Mouse (Mus musculus) cerebellum, adult 2 months (tissue): ENCODE results near the gene Boc. TPM values are rescaled to one million over a fixed set of nuclear protein-coding genes. Genes with fewer than 3 reads are reported as not detected.

Experiments
- DNase-seq, 2 experiments: peaks; one replicate each; pipeline ENCODE4 v3.0.0; 2021
- H3K27ac ChIP-seq: fragments of 200-500 bp; 2 replicates; pipeline ENCODE4 v1.5.1; 2012; ENCODE audit warnings: low read length, control low read depth, inconsistent platforms; ENCODE audit not compliant: insufficient read depth
- H3K27me3 ChIP-seq: fragments of 200-500 bp; 2 replicates; pipeline ENCODE4 v1.6.1; 2012; ENCODE audit warnings: inconsistent platforms, mild to moderate bottlenecking, low read length, moderate library complexity; ENCODE audit not compliant: control insufficient read depth, insufficient read depth
- H3K4me1 ChIP-seq: fragments of 200-500 bp; 2 replicates; pipeline ENCODE4 v1.6.1; 2011; ENCODE audit warnings: low read length; ENCODE audit not compliant: control insufficient read depth, insufficient read depth
- H3K4me3 ChIP-seq: fragments of 200-500 bp; replicated peaks from 2 replicates; pipeline ENCODE3; 2011; ENCODE audit warnings: mild to moderate bottlenecking, low read depth, low read length, control low read depth; ENCODE audit not compliant: insufficient read depth
- CTCF ChIP-seq: fragments of 200-500 bp; IDR thresholded peaks from 2 replicates; pipeline ENCODE4 v1.5.1; 2011; ENCODE audit warnings: low read depth, mild to moderate bottlenecking, control low read depth, low read length, moderate library complexity, borderline replicate concordance; ENCODE audit not compliant: insufficient read depth
- POLR2A ChIP-seq: fragments of 200-500 bp; IDR thresholded peaks from 2 replicates; pipeline ENCODE4 v1.6.1; 2011; ENCODE audit warnings: low read length, control low read depth, borderline replicate concordance; ENCODE audit not compliant: insufficient read depth
- WGBS: fragments of 180-500 bp; shearing (Covaris S2); methylation state at CpG from one replicate; pipeline ENCODE4 v1.1.7; 2018; 5-methylcytosine and 5-hydroxymethylcytosine counted together
- polyA plus RNA-seq: library from polyadenylated mRNA; depleted of rRNA; stranded (reverse); fragments of >200 nt; gene quantifications from 2 replicates; pipeline ENCODE4 v1.2.3, GENCODE M21; 2012; rRNA removed

Boc gene
- polyA plus RNA-seq, 1 experiment, result 37.9 TPM

- Histone ChIP-seq H3K27ac (no peak overlapping the region), H3K27me3 (no peaks in the 10 kb centered on the region), H3K4me1 (no peaks in the 10 kb centered on the region), H3K4me3 (no peak overlapping the region)
- DNase-seq, result peak in 1 of 2 experiments; percentile 9
- no peak for TF ChIP-seq POLR2A
- TF ChIP-seq CTCF, result peak; percentile 34; the same call in 1 of the 2 replicates
- 48% methylated on average over 4 of the region's 4 CpGs for WGBS
These were observed 123.2 kb downstream of the Boc start for GRCm38 (mm10) chr16:44435481-44435880.

Other genes starting within 250 kb of the Boc start
- 32.9 and 37.6 TPM in 2 replicates for gene Sidt1, start 225.7 kb downstream of the Boc start, polyA plus RNA-seq
- 14.9 and 19.8 TPM in 2 replicates for gene Spice1, start 211.8 kb downstream of the Boc start, polyA plus RNA-seq
- gene Cfap44, start 164.1 kb downstream of the Boc start, polyA plus RNA-seq, result 1.5 and 2.5 TPM in 2 replicates
- 3.9 and 5.0 TPM in 2 replicates for gene Nepro, start 165.4 kb upstream of the Boc start, polyA plus RNA-seq
- 19.2 and 22.5 TPM in 2 replicates for gene Gtpbp8, start 187.5 kb upstream of the Boc start, polyA plus RNA-seq
- gene Cd200r1, start 206.8 kb upstream of the Boc start, polyA plus RNA-seq, result 0.18 and 0.24 TPM in 2 replicates